17 mouse cellular contexts compared by ENCODE assay signal in genomic region chr3:54681310-54682204, GRCm38 (mm10). TPM values are rescaled to one million over a fixed set of nuclear protein-coding genes. Genes with fewer than 3 reads are reported as not detected.
"Had no signal": no experiment of that assay in that cellular context is flagged by ENCODE, and none has a peak within 500 bp of the region (broad histone marks: within the 10 kb centered on the region; RNA-seq: fewer than 3 reads in every experiment).

No protein-coding gene starts in this region.

- H3K27me3 ChIP-seq: megakaryocyte, embryonic 14.5 days; midbrain, embryonic 15.5 days; neural tube, embryonic 12.5 days had no signal

- H3K4me1 ChIP-seq: midbrain, embryonic 15.5 days; neural tube, embryonic 12.5 days had no signal

- H3K27ac ChIP-seq: left cerebral cortex, adult 2 months; limb, embryonic 10.5 days; midbrain, embryonic 15.5 days; neural tube, embryonic 12.5 days had no signal

- H3K9ac ChIP-seq: midbrain, embryonic 15.5 days; neural tube, embryonic 12.5 days had no signal

- H3K36me3 ChIP-seq: limb, embryonic 10.5 days; midbrain, embryonic 15.5 days; neural tube, embryonic 12.5 days had no signal

- H3K4me3 ChIP-seq: left cerebral cortex, adult 2 months; limb, embryonic 10.5 days; megakaryocyte, embryonic 14.5 days; midbrain, embryonic 15.5 days; neural tube, embryonic 12.5 days had no signal

- DNase-seq: kidney, postnatal 10 days; right cerebral cortex, postnatal 14 days; thymus, postnatal 36 days had no signal

- H3K9me3 ChIP-seq: limb, embryonic 10.5 days; megakaryocyte, embryonic 14.5 days; midbrain, embryonic 15.5 days; neural tube, embryonic 12.5 days had no signal

- H3K4me2 ChIP-seq: liver, embryonic 11.5 days; midbrain, embryonic 11.5 days; midbrain, embryonic 15.5 days; neural tube, embryonic 12.5 days had no signal

- ATAC-seq: intestine, postnatal 0 days; midbrain, embryonic 15.5 days had no signal

RNA-seq across cellular contexts. Expression of gene Gm21958, which starts 32.6 kb away (rescaled TPM):
- total RNA-seq: layer of hippocampus, postnatal 25 days; left cerebral cortex, adult 2 months; left cerebral cortex, postnatal 14 days; monocyte, adult 5-6 weeks; neutrophil, adult 5-6 weeks had no signal
- polyA plus RNA-seq: intestine, postnatal 0 days; limb, embryonic 14.5 days; liver, embryonic 11.5 days; liver, embryonic 16.5 days; midbrain, embryonic 15.5 days; neural tube, embryonic 12.5 days had no signal
